Mouse (Mus musculus): ENCODE data around the gene Pbxip1. TPM values are rescaled to one million over a fixed set of nuclear protein-coding genes. Genes with fewer than 3 reads are reported as not detected.

Gene Pbxip1
- polyA plus RNA-seq, 1 experiment from 2014 or later: 10.2 TPM

- H3K27me3 ChIP-seq: no peaks in the 10 kb centered on the region
- H3K4me1 ChIP-seq: 0 out of 2 replicates have a peak, but pooled peaks cover 3% of the 10 kb centered on the region
- no peaks in the 10 kb centered on the region for H3K36me3 ChIP-seq (ENCODE audit: poor library complexity, severe bottlenecking)
- 0 out of 2 replicates have a peak, but pooled peaks have one; percentile 26 for ATAC-seq
- no peak overlapping the region for H3K4me3 ChIP-seq
- no peak overlapping the region for H3K4me2 ChIP-seq
- no peak overlapping the region for H3K27ac ChIP-seq
- no peaks in the 10 kb centered on the region for H3K9me3 ChIP-seq (replicated peaks)
- WGBS: 70% methylated on average over 13 of the region's 13 CpGs
- no peak overlapping the region for H3K9ac ChIP-seq
Observed at GRCm38 (mm10) chr3:89448720-89449537, 12.4 kb downstream of the Pbxip1 start.

GRCm38 (mm10) chr3:89449541-89449940 is 13.0 kb downstream of the Pbxip1 start:
- peak; percentile 83 for ATAC-seq
- Histone ChIP-seq H3K36me3 (ENCODE audit: poor library complexity, severe bottlenecking) (no peaks in the 10 kb centered on the region), H3K9me3 (replicated peaks) (no peaks in the 10 kb centered on the region), H3K9ac (no peak overlapping the region), H3K27me3 (no peaks in the 10 kb centered on the region), H3K27ac (no peak overlapping the region), H3K4me3 (no peak overlapping the region), H3K4me2 (no peak overlapping the region), H3K4me1 (0 out of 2 replicates have a peak, but pooled peaks cover 3% of the 10 kb centered on the region)
- 39% methylated on average over 7 of the region's 7 CpGs for WGBS

GRCm38 (mm10) chr3:89451916-89452315 is 15.4 kb downstream of the Pbxip1 start:
- no peak for ATAC-seq
- WGBS: 96% methylated on average over 1 of the region's 1 CpGs
- H3K27me3 ChIP-seq: no peaks in the 10 kb centered on the region
- H3K36me3 ChIP-seq (ENCODE audit: poor library complexity, severe bottlenecking): no peaks in the 10 kb centered on the region
- H3K4me1 ChIP-seq: peaks cover 3% of the 10 kb centered on the region; the same call in 1 of the 2 replicates
- H3K9me3 ChIP-seq (replicated peaks): no peaks in the 10 kb centered on the region
- no peak overlapping the region for H3K27ac ChIP-seq
- no peak overlapping the region for H3K4me2 ChIP-seq
- H3K9ac ChIP-seq: no peak overlapping the region; the same call in 1 of the 2 replicates
- H3K4me3 ChIP-seq: no peak overlapping the region

GRCm38 (mm10) chr3:89454401-89455177 is 18.1 kb downstream of the Pbxip1 start, which contains the start of gene Pmvk:
Gene Pmvk (plus strand): TSS chr3:89454541.
- no peaks in the 10 kb centered on the region for H3K36me3 ChIP-seq (ENCODE audit: poor library complexity, severe bottlenecking)
- ATAC-seq: no peak
- H3K27ac ChIP-seq: no peak within 1 kb of the TSS
- no peak within 1 kb of the TSS for H3K4me2 ChIP-seq
- no peak within 1 kb of the TSS for H3K4me3 ChIP-seq
- no peaks in the 10 kb centered on the region for H3K9me3 ChIP-seq (replicated peaks)
- peaks cover 10% of the 10 kb centered on the region for H3K4me1 ChIP-seq
- H3K9ac ChIP-seq: no peak within 1 kb of the TSS
- no peaks in the 10 kb centered on the region for H3K27me3 ChIP-seq
- 63% methylated on average over 10 of the region's 10 CpGs for WGBS

- H3K9me3 ChIP-seq (replicated peaks): no peaks in the 10 kb centered on the region
- no peaks in the 10 kb centered on the region for H3K36me3 ChIP-seq (ENCODE audit: poor library complexity, severe bottlenecking)
- 63% methylated on average over 1 of the region's 1 CpGs for WGBS
- H3K4me2 ChIP-seq: no peak overlapping the region
- no peak overlapping the region for H3K4me3 ChIP-seq
- H3K27ac ChIP-seq: no peak overlapping the region
- H3K9ac ChIP-seq: no peak overlapping the region
- peaks cover 22% of the 10 kb centered on the region for H3K4me1 ChIP-seq
- H3K27me3 ChIP-seq: no peaks in the 10 kb centered on the region
- ATAC-seq: no peak
Observed at GRCm38 (mm10) chr3:89455786-89456285, 19.3 kb downstream of the Pbxip1 start.

- 33% methylated on average over 10 of the region's 10 CpGs for WGBS
- H3K9ac ChIP-seq: no peak overlapping the region
- peaks cover 8% of the 10 kb centered on the region; the same call in 1 of the 2 replicates for H3K36me3 ChIP-seq (ENCODE audit: poor library complexity, severe bottlenecking)
- H3K9me3 ChIP-seq (replicated peaks): no peaks in the 10 kb centered on the region
- no peak overlapping the region for H3K4me2 ChIP-seq
- ATAC-seq: no peak
- no peak overlapping the region for H3K4me3 ChIP-seq
- peaks cover 20% of the 10 kb centered on the region for H3K4me1 ChIP-seq
- no peak overlapping the region for H3K27ac ChIP-seq
- H3K27me3 ChIP-seq: no peaks in the 10 kb centered on the region
Observed at GRCm38 (mm10) chr3:89456726-89457665, 20.5 kb downstream of the Pbxip1 start.

- H3K9ac ChIP-seq: no peak overlapping the region
- WGBS: 43% methylated on average over 13 of the region's 13 CpGs
Observed at GRCm38 (mm10) chr3:89458372-89458964, 22.0 kb downstream of the Pbxip1 start.

GRCm38 (mm10) chr3:89458965-89459807 is 22.7 kb downstream of the Pbxip1 start:
- H3K9ac ChIP-seq: peak overlapping the region; percentile 85
- H3K27me3 ChIP-seq: no peaks in the 10 kb centered on the region
- peak overlapping the region; percentile 82 for H3K4me2 ChIP-seq
- peak; percentile 94 for ATAC-seq
- H3K36me3 ChIP-seq (ENCODE audit: poor library complexity, severe bottlenecking): peaks cover 8% of the 10 kb centered on the region; the same call in 1 of the 2 replicates
- H3K27ac ChIP-seq: peak overlapping the region; percentile 86
- peaks cover 19% of the 10 kb centered on the region for H3K4me1 ChIP-seq
- peak overlapping the region; percentile 71 for H3K4me3 ChIP-seq
- no peaks in the 10 kb centered on the region for H3K9me3 ChIP-seq (replicated peaks)
- WGBS: under 1% methylated on average over 35 of the region's 36 CpGs

More at GRCm38 (mm10) chr3:89458372-89458964, 22.0 kb downstream of the Pbxip1 start:
- H3K27ac ChIP-seq: peak overlapping the region; percentile 86; the same call in 1 of the 2 replicates
- peaks cover 19% of the 10 kb centered on the region for H3K4me1 ChIP-seq
- peak overlapping the region; percentile 82 for H3K4me2 ChIP-seq
- H3K36me3 ChIP-seq (ENCODE audit: poor library complexity, severe bottlenecking): peaks cover 8% of the 10 kb centered on the region; the same call in 1 of the 2 replicates
- H3K4me3 ChIP-seq: peak overlapping the region; percentile 71
- ATAC-seq: peak; percentile 52
- H3K27me3 ChIP-seq: no peaks in the 10 kb centered on the region
- no peaks in the 10 kb centered on the region for H3K9me3 ChIP-seq (replicated peaks)

- no peak for ATAC-seq
- Histone ChIP-seq H3K4me2 (no peak overlapping the region), H3K9ac (no peak overlapping the region), H3K36me3 (ENCODE audit: poor library complexity, severe bottlenecking) (peaks cover 35% of the 10 kb centered on the region), H3K27me3 (no peaks in the 10 kb centered on the region), H3K4me3 (no peak overlapping the region), H3K27ac (no peak overlapping the region), H3K9me3 (replicated peaks) (no peaks in the 10 kb centered on the region), H3K4me1 (no peaks in the 10 kb centered on the region)
- WGBS: 55% methylated on average over 4 of the region's 4 CpGs
Observed at GRCm38 (mm10) chr3:89468268-89468667, 31.8 kb downstream of the Pbxip1 start.

- no peaks in the 10 kb centered on the region for H3K4me1 ChIP-seq
- H3K9ac ChIP-seq: no peak overlapping the region
- 85% methylated on average over 7 of the region's 7 CpGs for WGBS
- peaks cover 33% of the 10 kb centered on the region for H3K36me3 ChIP-seq (ENCODE audit: poor library complexity, severe bottlenecking)
- H3K4me3 ChIP-seq: no peak overlapping the region
- no peaks in the 10 kb centered on the region for H3K27me3 ChIP-seq
- no peak overlapping the region for H3K27ac ChIP-seq
- no peaks in the 10 kb centered on the region for H3K9me3 ChIP-seq (replicated peaks)
- H3K4me2 ChIP-seq: no peak overlapping the region
- no peak for ATAC-seq
Observed at GRCm38 (mm10) chr3:89472280-89472679, 35.8 kb downstream of the Pbxip1 start.
